In the genomic region with DNA sequence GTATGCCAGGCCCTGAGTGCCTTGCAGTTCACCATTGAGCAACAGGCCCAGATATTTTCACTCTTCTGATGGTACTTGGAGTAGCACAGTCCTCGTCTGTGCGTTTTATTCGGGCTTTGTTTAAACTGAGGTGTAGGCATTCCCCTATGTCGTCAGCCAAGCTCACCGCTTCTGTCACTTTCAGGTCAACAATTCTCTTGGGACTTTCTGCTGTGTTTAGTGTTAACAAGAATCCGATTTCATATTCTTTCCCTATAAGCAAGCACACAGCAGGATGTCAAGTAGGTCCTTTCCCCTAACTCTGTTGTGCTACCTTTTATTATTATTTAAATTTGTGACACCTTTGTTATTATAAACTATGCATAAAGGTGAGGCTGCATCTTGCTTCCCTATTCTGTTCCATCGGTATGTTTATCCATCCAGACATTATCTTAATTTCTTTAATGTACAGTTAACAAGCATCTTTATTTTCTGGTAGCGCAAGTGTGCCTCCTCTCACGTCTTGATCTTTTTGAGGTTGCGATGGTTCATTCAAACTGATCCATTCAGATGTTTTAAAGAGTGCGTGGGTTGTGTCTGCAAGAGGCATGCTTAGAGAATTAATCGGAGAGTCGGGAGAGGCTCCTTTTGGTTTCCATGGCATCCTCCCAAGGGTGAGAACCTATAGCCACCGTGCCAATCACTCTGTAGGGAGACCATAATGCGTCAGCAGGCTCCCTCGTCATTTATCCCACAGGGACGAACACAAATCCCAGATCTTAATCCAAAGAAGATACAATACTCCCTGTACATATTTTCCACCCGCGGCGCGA, we compare ENCODE assay signal across 8 mouse cellular contexts. TPM values are rescaled to one million over a fixed set of nuclear protein-coding genes. Genes with fewer than 3 reads are reported as not detected.
DNase-seq lines count a peak whose midpoint lies in the region; ATAC-seq lines count a peak whose summit lies in the region.

No protein-coding gene starts in this region.

- peak overlapping the region; percentile 33 for H3K9ac ChIP-seq in neural tube, embryonic 11.5 days (ENCODE audit: low read length)
- peak overlapping the region; percentile 84 for H3K9ac ChIP-seq in intestine, embryonic 16.5 days (ENCODE audit: low read depth, low read length)
- H3K9ac ChIP-seq in neural tube, embryonic 15.5 days (replicated peaks): peak overlapping the region; percentile 57

- no peaks in the 10 kb centered on the region for H3K9me3 ChIP-seq in neural tube, embryonic 11.5 days (ENCODE audit: control insufficient read depth, low read length)
- no peaks in the 10 kb centered on the region for H3K9me3 ChIP-seq in intestine, embryonic 16.5 days (ENCODE audit: control insufficient read depth, low read length)
- H3K9me3 ChIP-seq in neural tube, embryonic 15.5 days (replicated peaks): no peaks in the 10 kb centered on the region

- peak overlapping the region; percentile 61 for H3K4me3 ChIP-seq in neural tube, embryonic 11.5 days (ENCODE audit: low read depth, low read length)
- peak overlapping the region; percentile 89 for H3K4me3 ChIP-seq in intestine, embryonic 16.5 days (ENCODE audit: low read length)
- H3K4me3 ChIP-seq in neural tube, embryonic 15.5 days (replicated peaks): peak overlapping the region; percentile 81

- H3K4me2 ChIP-seq in neural tube, embryonic 11.5 days (ENCODE audit: low read depth): peak overlapping the region; percentile 77
- H3K4me2 ChIP-seq in intestine, embryonic 16.5 days (ENCODE audit: low read depth, low read length): peak overlapping the region; percentile 62
- peak overlapping the region; percentile 65 for H3K4me2 ChIP-seq in neural tube, embryonic 15.5 days

- WGBS in neural tube, embryonic 11.5 days: 23% methylated on average over 21 of the region's 21 CpGs
- 22% methylated on average over 21 of the region's 21 CpGs for WGBS in intestine, embryonic 16.5 days
- WGBS in neural tube, embryonic 15.5 days: 12% methylated on average over 21 of the region's 21 CpGs

- no peaks in the 10 kb centered on the region for H3K27me3 ChIP-seq in neural tube, embryonic 11.5 days (ENCODE audit: control insufficient read depth, insufficient read depth, low read length)
- no peaks in the 10 kb centered on the region for H3K27me3 ChIP-seq in intestine, embryonic 16.5 days (replicated peaks; ENCODE audit: control insufficient read depth, insufficient read depth, low read length)
- no peaks in the 10 kb centered on the region for H3K27me3 ChIP-seq in neural tube, embryonic 15.5 days (replicated peaks)

- peak; percentile 67 to 78 for DNase-seq in cerebellum, postnatal 10 days
- no peak for DNase-seq in cerebellum, postnatal 14 days
- no peak for DNase-seq in neural tube, embryonic 11.5 days (ENCODE audit: low spot score)
- no peak for DNase-seq in neural tube, embryonic 10.5 days (ENCODE audit: extremely low spot score, low spot score)
- DNase-seq in c-Kit-positive CD71-positive TER-119-positive erythroid progenitor cells, embryonic 14.5 days (ENCODE audit: low spot score): no peak
- no peak for DNase-seq in gastrocnemius, postnatal 25 days

- peaks cover 11% of the 10 kb centered on the region; the same call in 1 of the 2 replicates for H3K4me1 ChIP-seq in neural tube, embryonic 11.5 days (ENCODE audit: control insufficient read depth, insufficient read depth, low read length)
- peaks cover 7% of the 10 kb centered on the region; the same call in 1 of the 2 replicates for H3K4me1 ChIP-seq in intestine, embryonic 16.5 days (ENCODE audit: control insufficient read depth, insufficient read depth, low read length)
- H3K4me1 ChIP-seq in neural tube, embryonic 15.5 days: peaks cover 17% of the 10 kb centered on the region

- no peak for ATAC-seq in neural tube, embryonic 11.5 days (ENCODE audit: insufficient read depth, low FRiP score, low TSS enrichment)
- ATAC-seq in intestine, embryonic 16.5 days: no peak
- ATAC-seq in neural tube, embryonic 15.5 days (ENCODE audit: low FRiP score): no peak; the same call in 1 of the 2 replicates

- peak overlapping the region; percentile 79; the same call in 1 of the 2 replicates for H3K27ac ChIP-seq in neural tube, embryonic 11.5 days (ENCODE audit: low read depth, low read length)
- H3K27ac ChIP-seq in intestine, embryonic 16.5 days (ENCODE audit: low read length): peak overlapping the region; percentile 97
- H3K27ac ChIP-seq in neural tube, embryonic 15.5 days (replicated peaks): peak overlapping the region; percentile 94

- H3K36me3 ChIP-seq in neural tube, embryonic 11.5 days (ENCODE audit: control insufficient read depth, insufficient read depth, low read length): no peaks in the 10 kb centered on the region
- H3K36me3 ChIP-seq in intestine, embryonic 16.5 days (ENCODE audit: control insufficient read depth, insufficient read depth, low read length): no peaks in the 10 kb centered on the region
- no peaks in the 10 kb centered on the region for H3K36me3 ChIP-seq in neural tube, embryonic 15.5 days

RNA-seq across cellular contexts. Expression of a gene that starts 15.6 kb away (rescaled TPM):
- 0.82 and 1.4 TPM in 2 replicates for polyA plus RNA-seq in neural tube, embryonic 11.5 days (2014; fragmentation: Nextera tagmentation; extraction: Ambion mirVana)
- 8.7 and 10.3 TPM in 2 replicates for polyA plus RNA-seq in intestine, embryonic 16.5 days (2015; fragmentation: Nextera tagmentation; extraction: Ambion mirVana)
- 1.6 and 15.2 TPM in 2 replicates for polyA plus RNA-seq in neural tube, embryonic 15.5 days (2015; fragmentation: Nextera tagmentation; extraction: Ambion mirVana)
- total RNA-seq in gastrocnemius, postnatal 25 days (2021): 1 to 10 TPM; 2.2 to 3.2 TPM

RNA-seq across cellular contexts. Expression of a gene that starts 20.9 kb away (rescaled TPM):
- 6.6 and 8.5 TPM in 2 replicates for polyA plus RNA-seq in neural tube, embryonic 11.5 days (2014; fragmentation: Nextera tagmentation; extraction: Ambion mirVana)
- polyA plus RNA-seq in intestine, embryonic 16.5 days (2015; fragmentation: Nextera tagmentation; extraction: Ambion mirVana): 17.3 and 17.4 TPM in 2 replicates
- polyA plus RNA-seq in neural tube, embryonic 15.5 days (2015; fragmentation: Nextera tagmentation; extraction: Ambion mirVana): 3.5 and 13.2 TPM in 2 replicates
- total RNA-seq in gastrocnemius, postnatal 25 days (2021): 1 to 10 TPM; 5.2 to 6.1 TPM

RNA-seq across cellular contexts. Expression of a gene that starts 33.6 kb away (rescaled TPM):
- polyA plus RNA-seq in neural tube, embryonic 11.5 days (2014; fragmentation: Nextera tagmentation; extraction: Ambion mirVana): not detected in 2 replicates
- polyA plus RNA-seq in intestine, embryonic 16.5 days (2015; fragmentation: Nextera tagmentation; extraction: Ambion mirVana): 0.43 and 0.51 TPM in 2 replicates
- 0.64 TPM in 1 of 2 replicates, not detected in the other for polyA plus RNA-seq in neural tube, embryonic 15.5 days (2015; fragmentation: Nextera tagmentation; extraction: Ambion mirVana)
- total RNA-seq in gastrocnemius, postnatal 25 days (2021): 100 to 1,000 TPM; 288 to 335 TPM

RNA-seq across cellular contexts. Expression of a gene that starts 56.8 kb away (rescaled TPM):
- not detected in 2 replicates for polyA plus RNA-seq in neural tube, embryonic 11.5 days (2014; fragmentation: Nextera tagmentation; extraction: Ambion mirVana)
- polyA plus RNA-seq in intestine, embryonic 16.5 days (2015; fragmentation: Nextera tagmentation; extraction: Ambion mirVana): 41.8 and 44.3 TPM in 2 replicates
- polyA plus RNA-seq in neural tube, embryonic 15.5 days (2015; fragmentation: Nextera tagmentation; extraction: Ambion mirVana): 5.1 TPM in 1 of 2 replicates, not detected in the other
- not detected for total RNA-seq in gastrocnemius, postnatal 25 days (2021)

Comparison
In these comparisons a context has a peak if more than half of its experiments do, and no peak if none do; other contexts are left out.
1. DNase-seq: peak in cerebellum, postnatal 10 days (2 of 2); none in cerebellum, postnatal 14 days (0 of 2), neural tube, embryonic 11.5 days (single experiment), neural tube, embryonic 10.5 days (single experiment), c-Kit-positive CD71-positive TER-119-positive erythroid progenitor cells, embryonic 14.5 days (single experiment) and gastrocnemius, postnatal 25 days (single experiment).
2. H3K9ac ChIP-seq: peak in every context shown above with its lines; median percentile 84 in intestine, embryonic 16.5 days; 57 in neural tube, embryonic 15.5 days; 33 in neural tube, embryonic 11.5 days.
3. Peak in every context shown above with its lines, with median percentiles within 50 percentile points of each other: H3K27ac ChIP-seq, H3K4me2 ChIP-seq and H3K4me3 ChIP-seq.